ENCODE assay signal across 11 mouse cellular contexts in the genomic region with DNA sequence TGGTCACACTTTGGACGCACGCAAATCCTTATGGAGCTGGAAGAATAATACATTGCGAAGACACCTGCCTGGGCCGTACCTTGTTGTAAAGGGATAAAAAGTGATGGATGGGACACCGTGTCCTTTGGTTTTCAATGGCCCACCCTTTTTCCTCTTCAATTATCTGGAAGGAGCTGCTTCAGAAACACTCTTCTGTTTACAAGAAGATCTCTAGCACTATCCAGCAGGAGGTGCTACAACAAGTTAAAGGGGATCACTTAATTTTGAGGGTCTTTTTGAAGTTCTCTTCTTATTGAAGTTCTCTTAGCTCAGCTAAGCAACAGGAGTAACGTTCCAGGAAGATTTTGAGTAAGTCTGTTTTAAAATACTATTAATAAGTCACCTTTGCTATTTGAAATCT.
DNase-seq lines count a peak whose midpoint lies in the region; ATAC-seq and TF ChIP-seq lines count a peak whose summit lies in the region.
"Had no signal": no experiment of that assay in that cellular context is flagged by ENCODE, and none has a peak within 500 bp of the region (broad histone marks: within the 10 kb centered on the region; RNA-seq: fewer than 3 reads in every experiment).

No protein-coding gene starts in this region.

- peak; percentile 57 for TF ChIP-seq CTCF in midbrain, postnatal 0 days (IDR thresholded peaks at IDR 0.05)
- TF ChIP-seq CTCF in cerebellum, adult 2 months (IDR thresholded peaks at IDR 0.05; ENCODE audit: borderline replicate concordance, insufficient read depth, low read depth, low read length), result no peak

- 0 out of 2 replicates have a peak overlapping the region, but pooled peaks have one; percentile 7 for H3K4me3 ChIP-seq in kidney, embryonic 15.5 days (replicated peaks)
- no peak overlapping the region for H3K4me3 ChIP-seq in hindbrain, embryonic 11.5 days (ENCODE audit: low read depth, low read length)
- no peak overlapping the region for H3K4me3 ChIP-seq in midbrain, postnatal 0 days (ENCODE audit: low read depth, low read length)
- no peak overlapping the region for H3K4me3 ChIP-seq in cerebellum, adult 2 months (replicated peaks; ENCODE audit: insufficient read depth, low read depth, low read length)
- H3K4me3 ChIP-seq: erythroblast, embryonic 14.5 days; liver, embryonic 15.5 days had no signal

- peak overlapping the region; percentile 88 for H3K4me2 ChIP-seq in kidney, embryonic 15.5 days
- H3K4me2 ChIP-seq in hindbrain, embryonic 11.5 days (replicated peaks; ENCODE audit: low read depth, low read length), result 0 out of 2 replicates have a peak overlapping the region, but pooled peaks have one; percentile 65
- peak overlapping the region; percentile 28 for H3K4me2 ChIP-seq in midbrain, postnatal 0 days (ENCODE audit: low read depth, low read length, poor library complexity, severe bottlenecking)

- peaks cover 34% of the 10 kb centered on the region for H3K4me1 ChIP-seq in kidney, embryonic 15.5 days
- peaks cover 2% of the 10 kb centered on the region; the same call in 1 of the 2 replicates for H3K4me1 ChIP-seq in hindbrain, embryonic 11.5 days (replicated peaks; ENCODE audit: control insufficient read depth, insufficient read depth, low read length)
- 0 out of 2 replicates have a peak, but pooled peaks cover 6% of the 10 kb centered on the region for H3K4me1 ChIP-seq in midbrain, postnatal 0 days (ENCODE audit: insufficient read depth, low read length)
- no peaks in the 10 kb centered on the region; the same call in 1 of the 2 replicates for H3K4me1 ChIP-seq in cerebellum, adult 2 months (ENCODE audit: control insufficient read depth, insufficient read depth, low read length)

- 50% methylated on average over 6 of the region's 6 CpGs for WGBS in kidney, embryonic 15.5 days
- 61% methylated on average over 6 of the region's 6 CpGs for WGBS in hindbrain, embryonic 11.5 days
- WGBS in midbrain, postnatal 0 days, result 57% methylated on average over 6 of the region's 6 CpGs
- 66% methylated on average over 6 of the region's 6 CpGs for WGBS in cerebellum, adult 2 months

- no peaks in the 10 kb centered on the region for H3K27me3 ChIP-seq in kidney, embryonic 15.5 days
- H3K27me3 ChIP-seq in hindbrain, embryonic 11.5 days (ENCODE audit: control insufficient read depth, insufficient read depth, low read length), result no peaks in the 10 kb centered on the region
- H3K27me3 ChIP-seq in midbrain, postnatal 0 days (ENCODE audit: insufficient read depth, low read length), result no peaks in the 10 kb centered on the region
- H3K27me3 ChIP-seq in cerebellum, adult 2 months (ENCODE audit: control insufficient read depth, insufficient read depth, low read length), result no peaks in the 10 kb centered on the region

- H3K36me3 ChIP-seq in kidney, embryonic 15.5 days, result no peaks in the 10 kb centered on the region
- H3K36me3 ChIP-seq in hindbrain, embryonic 11.5 days (ENCODE audit: control insufficient read depth, insufficient read depth, low read length), result no peaks in the 10 kb centered on the region
- no peaks in the 10 kb centered on the region for H3K36me3 ChIP-seq in midbrain, postnatal 0 days (ENCODE audit: insufficient read depth, low read length)
- H3K36me3 ChIP-seq: liver, embryonic 15.5 days had no signal

- no peak for DNase-seq in kidney, postnatal 4 days
- peak; percentile 16 for DNase-seq in T-cell, adult 2 months (ENCODE audit: low spot score)
- DNase-seq in hindbrain, embryonic 11.5 days (ENCODE audit: low spot score), result no peak
- peak; percentile 24 for DNase-seq in midbrain, postnatal 0 days (ENCODE audit: low spot score)
- no peak for DNase-seq in spleen, postnatal 10 days (ENCODE audit: low spot score in 2 of 2)
- no peak for DNase-seq in lung, postnatal 14 days
- DNase-seq in cerebellum, adult 2 months, result no peak
- DNase-seq: thymus, postnatal 36 days had no signal

- no peak overlapping the region for H3K9ac ChIP-seq in kidney, embryonic 15.5 days
- no peak overlapping the region for H3K9ac ChIP-seq in hindbrain, embryonic 11.5 days (ENCODE audit: low read depth, low read length)
- no peak overlapping the region for H3K9ac ChIP-seq in midbrain, postnatal 0 days (replicated peaks; ENCODE audit: low read length, poor library complexity, severe bottlenecking)
- H3K9ac ChIP-seq: liver, embryonic 15.5 days had no signal

- no peaks in the 10 kb centered on the region for H3K9me3 ChIP-seq in kidney, embryonic 15.5 days (replicated peaks)
- H3K9me3 ChIP-seq in hindbrain, embryonic 11.5 days (ENCODE audit: control insufficient read depth, low read length), result no peaks in the 10 kb centered on the region
- no peaks in the 10 kb centered on the region for H3K9me3 ChIP-seq in midbrain, postnatal 0 days (ENCODE audit: low read length)
- H3K9me3 ChIP-seq: liver, embryonic 15.5 days had no signal

- ATAC-seq in kidney, embryonic 15.5 days (replicated peaks; ENCODE audit: low FRiP score), result no peak
- no peak for ATAC-seq in hindbrain, embryonic 11.5 days (ENCODE audit: low FRiP score)
- ATAC-seq in midbrain, postnatal 0 days (ENCODE audit: low FRiP score), result no peak

- no peak overlapping the region for H3K27ac ChIP-seq in kidney, embryonic 15.5 days
- no peak overlapping the region for H3K27ac ChIP-seq in hindbrain, embryonic 11.5 days (ENCODE audit: low read depth, low read length)
- H3K27ac ChIP-seq in midbrain, postnatal 0 days (ENCODE audit: low read depth, low read length), result no peak overlapping the region
- no peak overlapping the region for H3K27ac ChIP-seq in cerebellum, adult 2 months (ENCODE audit: insufficient read depth, low read length)
- H3K27ac ChIP-seq: liver, embryonic 15.5 days had no signal

- TF ChIP-seq POLR2A in cerebellum, adult 2 months (IDR thresholded peaks at IDR 0.05; ENCODE audit: borderline replicate concordance, insufficient read depth, low read length), result no peak

Comparison
In these comparisons a context has a peak if more than half of its experiments do, and no peak if none do; other contexts are left out.
1. H3K4me2 ChIP-seq: peak in every context shown above with its lines; median percentile 88 in kidney, embryonic 15.5 days; 65 in hindbrain, embryonic 11.5 days; 28 in midbrain, postnatal 0 days.
2. DNase-seq: peak in T-cell, adult 2 months (single experiment) and midbrain, postnatal 0 days (single experiment); none in kidney, postnatal 4 days (0 of 2), hindbrain, embryonic 11.5 days (single experiment), spleen, postnatal 10 days (0 of 2), lung, postnatal 14 days (single experiment) and cerebellum, adult 2 months (0 of 2).